Mouse (Mus musculus): ENCODE results near the gene Hmcn2. TPM values are rescaled to one million over a fixed set of nuclear protein-coding genes. Genes with fewer than 3 reads are reported as not detected.

Gene Hmcn2
- polyA plus RNA-seq, 1 experiment from 2014 or later: 1.0 TPM

GRCm38 (mm10) chr2:31299266-31299665 is 14.9 kb upstream of the Hmcn2 start:
- no peak overlapping the region for H3K9ac ChIP-seq (ENCODE audit: low read depth, low read length)
- no peak overlapping the region for H3K4me3 ChIP-seq (replicated peaks; ENCODE audit: low read depth, low read length)
- no peak overlapping the region for H3K27ac ChIP-seq
- 27% methylated on average over 4 of the region's 4 CpGs for WGBS
- H3K4me1 ChIP-seq (replicated peaks; ENCODE audit: insufficient read depth, low read length): peaks cover 4% of the 10 kb centered on the region; the same call in 1 of the 2 replicates
- DNase-seq (ENCODE audit: low spot score) (peak; percentile 73), ATAC-seq (replicated peaks; ENCODE audit: low FRiP score, low read depth) (no peak)
- H3K36me3 ChIP-seq (ENCODE audit: insufficient read depth, low read length): no peaks in the 10 kb centered on the region
- no peaks in the 10 kb centered on the region for H3K9me3 ChIP-seq (replicated peaks; ENCODE audit: low read length)
- H3K4me2 ChIP-seq (ENCODE audit: low read length): no peak overlapping the region
- TF ChIP-seq CTCF (IDR thresholded peaks at IDR 0.05; ENCODE audit: low read depth): peak; percentile 76
- no peaks in the 10 kb centered on the region for H3K27me3 ChIP-seq (ENCODE audit: insufficient read depth, low read length)

GRCm38 (mm10) chr2:31299996-31300395 is 14.2 kb upstream of the Hmcn2 start:
- Histone ChIP-seq H3K9me3 (replicated peaks; ENCODE audit: low read length) (no peaks in the 10 kb centered on the region), H3K9ac (ENCODE audit: low read depth, low read length) (no peak overlapping the region), H3K4me2 (ENCODE audit: low read length) (no peak overlapping the region), H3K27me3 (ENCODE audit: insufficient read depth, low read length) (no peaks in the 10 kb centered on the region), H3K4me1 (replicated peaks; ENCODE audit: insufficient read depth, low read length) (peaks cover 4% of the 10 kb centered on the region; the same call in 1 of the 2 replicates), H3K36me3 (ENCODE audit: insufficient read depth, low read length) (no peaks in the 10 kb centered on the region), H3K27ac (no peak overlapping the region), H3K4me3 (replicated peaks; ENCODE audit: low read depth, low read length) (no peak overlapping the region)
- no peak for ATAC-seq (replicated peaks; ENCODE audit: low FRiP score, low read depth)
- TF ChIP-seq CTCF (IDR thresholded peaks at IDR 0.05; ENCODE audit: low read depth): no peak
- 67% methylated on average over 10 of the region's 10 CpGs for WGBS
- DNase-seq (ENCODE audit: low spot score): no peak

- no peaks in the 10 kb centered on the region for H3K27me3 ChIP-seq (ENCODE audit: insufficient read depth, low read length)
- ATAC-seq (replicated peaks; ENCODE audit: low FRiP score, low read depth) (no peak), DNase-seq (ENCODE audit: low spot score) (no peak)
- H3K4me1 ChIP-seq (replicated peaks; ENCODE audit: insufficient read depth, low read length): peaks cover 4% of the 10 kb centered on the region; the same call in 1 of the 2 replicates
- WGBS: 69% methylated on average over 9 of the region's 9 CpGs
- H3K9me3 ChIP-seq (replicated peaks; ENCODE audit: low read length): no peaks in the 10 kb centered on the region
- no peak for TF ChIP-seq CTCF (IDR thresholded peaks at IDR 0.05; ENCODE audit: low read depth)
- no peak overlapping the region for H3K4me2 ChIP-seq (ENCODE audit: low read length)
- H3K4me3 ChIP-seq (replicated peaks; ENCODE audit: low read depth, low read length): no peak overlapping the region
- no peaks in the 10 kb centered on the region for H3K36me3 ChIP-seq (ENCODE audit: insufficient read depth, low read length)
- H3K9ac ChIP-seq (ENCODE audit: low read depth, low read length): no peak overlapping the region
- no peak overlapping the region for H3K27ac ChIP-seq
Observed at GRCm38 (mm10) chr2:31303177-31303576, 11.0 kb upstream of the Hmcn2 start.

- no peak overlapping the region for H3K4me3 ChIP-seq (replicated peaks; ENCODE audit: low read depth, low read length)
- TF ChIP-seq CTCF (IDR thresholded peaks at IDR 0.05; ENCODE audit: low read depth): no peak
- H3K4me2 ChIP-seq (ENCODE audit: low read length): no peak overlapping the region
- whole genome bisulfite sequencing: 66% methylated on average over 9 of the region's 9 CpGs
- no peaks in the 10 kb centered on the region for H3K27me3 ChIP-seq (ENCODE audit: insufficient read depth, low read length)
- no peaks in the 10 kb centered on the region for H3K4me1 ChIP-seq (replicated peaks; ENCODE audit: insufficient read depth, low read length)
- ATAC-seq (replicated peaks; ENCODE audit: low FRiP score, low read depth) (no peak), DNase-seq (ENCODE audit: low spot score) (no peak)
- H3K36me3 ChIP-seq (ENCODE audit: insufficient read depth, low read length): no peaks in the 10 kb centered on the region
- H3K27ac ChIP-seq: no peak overlapping the region
- H3K9me3 ChIP-seq (replicated peaks; ENCODE audit: low read length): no peaks in the 10 kb centered on the region
- H3K9ac ChIP-seq (ENCODE audit: low read depth, low read length): no peak overlapping the region
Observed at GRCm38 (mm10) chr2:31304191-31304590, 10.0 kb upstream of the Hmcn2 start.

- 78% methylated on average over 22 of the region's 22 CpGs for WGBS
- no peak overlapping the region for H3K9ac ChIP-seq (ENCODE audit: low read depth, low read length)
- DNase-seq (ENCODE audit: low spot score): no peak
- H3K4me2 ChIP-seq (ENCODE audit: low read length): no peak overlapping the region
- TF ChIP-seq CTCF (IDR thresholded peaks at IDR 0.05; ENCODE audit: low read depth): no peak
- H3K4me3 ChIP-seq (replicated peaks; ENCODE audit: low read depth, low read length): no peak overlapping the region
- no peaks in the 10 kb centered on the region for H3K27me3 ChIP-seq (ENCODE audit: insufficient read depth, low read length)
- no peaks in the 10 kb centered on the region for H3K9me3 ChIP-seq (replicated peaks; ENCODE audit: low read length)
- no peaks in the 10 kb centered on the region for H3K4me1 ChIP-seq (replicated peaks; ENCODE audit: insufficient read depth, low read length)
- H3K36me3 ChIP-seq (ENCODE audit: insufficient read depth, low read length): no peaks in the 10 kb centered on the region
- H3K27ac ChIP-seq: no peak overlapping the region
- no peak for ATAC-seq (replicated peaks; ENCODE audit: low FRiP score, low read depth)
Observed at GRCm38 (mm10) chr2:31304801-31305665, 9.2 kb upstream of the Hmcn2 start.

- Histone ChIP-seq H3K27ac (no peak overlapping the region), H3K36me3 (ENCODE audit: insufficient read depth, low read length) (no peaks in the 10 kb centered on the region), H3K4me3 (replicated peaks; ENCODE audit: low read depth, low read length) (no peak overlapping the region), H3K4me2 (ENCODE audit: low read length) (no peak overlapping the region), H3K4me1 (replicated peaks; ENCODE audit: insufficient read depth, low read length) (no peaks in the 10 kb centered on the region), H3K9me3 (replicated peaks; ENCODE audit: low read length) (no peaks in the 10 kb centered on the region), H3K27me3 (ENCODE audit: insufficient read depth, low read length) (no peaks in the 10 kb centered on the region), H3K9ac (ENCODE audit: low read depth, low read length) (no peak overlapping the region)
- WGBS: 41% methylated on average over 4 of the region's 4 CpGs
- DNase-seq (ENCODE audit: low spot score) (no peak), ATAC-seq (replicated peaks; ENCODE audit: low FRiP score, low read depth) (no peak)
- peak; percentile 65 for TF ChIP-seq CTCF (IDR thresholded peaks at IDR 0.05; ENCODE audit: low read depth)
Observed at GRCm38 (mm10) chr2:31305684-31306083, 8.5 kb upstream of the Hmcn2 start.
